Mouse (Mus musculus): ENCODE measurements at regions not wholly inside any gene's neighbourhood (a gene's known extent, or its start where the extent isn't known, plus 50 kb on each side); places are given as distances from the start of the nearest gene placed in this dataset.
"Not testable (repeated sequence)": the region's sequence is repeated elsewhere in the genome, so short reads cannot be mapped to it uniquely, and the experiment has no call there.

DNA sequence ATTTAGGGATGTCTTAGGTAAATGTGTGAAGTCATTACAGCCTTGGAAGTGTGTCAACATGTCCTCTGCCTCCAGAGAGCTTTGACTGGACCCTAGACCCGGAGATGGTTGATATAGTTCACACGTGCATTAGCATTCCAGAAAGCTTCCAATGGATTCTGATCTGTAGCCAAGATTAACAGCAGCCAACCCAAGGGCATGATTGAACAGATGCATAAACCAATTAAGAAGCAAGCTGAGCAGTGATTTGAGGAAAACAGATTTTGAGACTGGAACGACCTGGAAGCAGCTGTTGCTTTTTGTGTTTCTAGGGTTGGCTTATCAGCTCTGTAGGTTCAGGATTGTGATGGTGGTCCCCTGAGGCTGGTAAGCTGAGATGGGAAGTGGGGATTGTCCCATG lies 109.1 kb upstream of the Ahi1 start:
- no peak overlapping the region for H3K4me3 ChIP-seq (replicated peaks; ENCODE audit: extremely low read depth, low read depth, low read length)
- WGBS, result 63% methylated on average over 3 of the region's 3 CpGs
- H3K4me1 ChIP-seq (ENCODE audit: control insufficient read depth, insufficient read depth, low read length), result no peaks in the 10 kb centered on the region; the same call in 1 of the 2 replicates
- TF ChIP-seq CTCF (IDR thresholded peaks at IDR 0.05; ENCODE audit: insufficient read depth, low read length), result no peak
- DNase-seq, result no peak

DNA sequence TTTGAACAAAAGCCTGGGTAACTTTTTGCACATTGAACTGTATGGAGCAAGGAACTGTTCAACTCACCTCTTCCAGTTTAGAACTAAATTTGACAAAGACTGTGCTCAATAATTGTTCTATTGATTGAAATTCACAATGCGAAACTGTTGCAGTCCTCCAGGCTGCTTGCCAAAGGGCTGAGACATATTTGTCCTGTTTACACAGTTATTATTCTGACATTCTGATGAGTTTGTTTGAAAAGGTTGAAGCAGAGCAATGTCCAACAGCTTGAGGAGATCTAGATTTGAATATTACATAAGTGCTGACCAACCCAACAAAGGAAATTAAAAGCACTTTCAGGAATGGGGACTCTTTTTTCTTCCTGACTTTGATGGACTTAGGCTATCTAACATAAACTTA lies 110.2 kb upstream of the Ahi1 start:
- 22% methylated on average over 1 of the region's 1 CpGs for WGBS
- Histone ChIP-seq H3K4me3 (replicated peaks; ENCODE audit: extremely low read depth, low read depth, low read length) (no peak overlapping the region), H3K4me1 (ENCODE audit: control insufficient read depth, insufficient read depth, low read length) (no peaks in the 10 kb centered on the region; the same call in 1 of the 2 replicates)
- no peak for DNase-seq
- TF ChIP-seq CTCF (IDR thresholded peaks at IDR 0.05; ENCODE audit: insufficient read depth, low read length), result no peak

DNA sequence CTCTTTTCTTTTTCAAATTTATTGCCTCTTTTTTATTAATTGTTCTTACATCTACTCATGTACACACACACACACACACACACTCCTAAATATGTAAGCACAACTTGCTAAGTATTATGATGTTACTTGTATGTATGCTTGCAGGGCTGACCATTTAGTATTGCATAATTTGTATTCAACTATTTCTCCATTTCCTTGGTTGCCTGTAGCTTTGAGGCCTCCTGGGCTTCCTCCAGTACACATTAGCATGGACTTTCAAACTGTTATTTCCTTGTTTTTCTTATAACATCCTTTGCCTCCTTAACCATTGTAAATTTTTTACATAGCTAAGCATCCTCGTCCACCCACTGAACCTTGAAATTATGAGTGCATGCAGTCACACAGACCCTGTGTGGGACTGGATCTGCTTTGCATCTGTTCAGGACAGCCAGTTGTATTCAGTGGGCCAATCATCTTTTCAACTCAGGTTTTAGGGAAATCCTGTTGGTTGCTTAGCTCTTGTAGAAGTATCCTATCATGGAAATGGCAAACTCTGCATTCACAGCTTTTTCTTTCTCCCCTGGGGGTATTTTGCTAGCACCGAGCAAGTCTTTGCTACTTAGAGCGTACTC lies 110.8 kb upstream of the Ahi1 start:
- no peak for DNase-seq
- no peaks in the 10 kb centered on the region; the same call in 1 of the 2 replicates for H3K4me1 ChIP-seq (ENCODE audit: control insufficient read depth, insufficient read depth, low read length)
- TF ChIP-seq CTCF (IDR thresholded peaks at IDR 0.05; ENCODE audit: insufficient read depth, low read length) (no peak), POLR2A (IDR thresholded peaks at IDR 0.05; ENCODE audit: borderline replicate concordance, extremely low read depth, low read depth, low read length) (no peak)
- H3K4me3 ChIP-seq (replicated peaks; ENCODE audit: extremely low read depth, low read depth, low read length), result no peak overlapping the region
- WGBS, result 45% methylated on average over 3 of the region's 3 CpGs

DNA sequence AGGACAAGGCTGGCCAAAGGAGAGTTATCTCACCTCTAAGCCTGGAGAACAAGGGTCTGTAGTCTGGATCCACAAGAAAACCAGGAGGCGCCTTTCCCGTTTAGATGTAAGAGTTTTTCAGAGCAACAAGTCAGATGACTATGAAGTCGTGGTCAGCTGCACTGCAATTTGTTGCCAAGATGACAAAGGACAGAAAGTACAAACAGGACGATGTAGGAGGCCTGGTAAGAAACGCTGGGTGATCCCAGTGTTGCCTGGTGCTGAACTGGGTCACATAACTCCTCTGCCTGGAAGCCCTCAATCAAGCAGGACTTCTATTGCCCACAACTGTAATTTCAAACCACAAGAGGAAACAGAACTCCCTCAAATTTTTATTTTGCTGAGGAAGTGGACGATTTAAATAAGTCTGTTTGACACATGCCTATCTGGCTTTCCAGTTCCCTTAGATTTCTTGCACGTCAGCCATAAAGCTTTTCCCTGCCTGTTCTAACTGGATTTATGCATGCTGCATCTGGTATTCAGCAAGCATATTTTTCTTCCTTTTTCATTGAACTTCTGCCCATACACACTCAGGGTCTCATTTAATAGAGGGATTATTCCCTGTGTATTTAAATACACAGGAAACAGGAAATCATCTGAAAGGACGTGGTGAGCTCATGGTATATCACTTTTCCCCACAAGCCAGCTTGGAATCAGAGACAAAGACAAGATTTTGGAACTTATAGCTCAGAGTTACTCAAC lies 113.5 kb upstream of the Ahi1 start:
- no peak overlapping the region for H3K4me3 ChIP-seq (replicated peaks; ENCODE audit: extremely low read depth, low read depth, low read length)
- no peaks in the 10 kb centered on the region; the same call in 1 of the 2 replicates for H3K4me1 ChIP-seq (ENCODE audit: control insufficient read depth, insufficient read depth, low read length)
- TF ChIP-seq CTCF (IDR thresholded peaks at IDR 0.05; ENCODE audit: insufficient read depth, low read length) (no peak), POLR2A (IDR thresholded peaks at IDR 0.05; ENCODE audit: borderline replicate concordance, extremely low read depth, low read depth, low read length) (no peak)
- 48% methylated on average over 8 of the region's 8 CpGs for WGBS
- no peak for DNase-seq

DNA sequence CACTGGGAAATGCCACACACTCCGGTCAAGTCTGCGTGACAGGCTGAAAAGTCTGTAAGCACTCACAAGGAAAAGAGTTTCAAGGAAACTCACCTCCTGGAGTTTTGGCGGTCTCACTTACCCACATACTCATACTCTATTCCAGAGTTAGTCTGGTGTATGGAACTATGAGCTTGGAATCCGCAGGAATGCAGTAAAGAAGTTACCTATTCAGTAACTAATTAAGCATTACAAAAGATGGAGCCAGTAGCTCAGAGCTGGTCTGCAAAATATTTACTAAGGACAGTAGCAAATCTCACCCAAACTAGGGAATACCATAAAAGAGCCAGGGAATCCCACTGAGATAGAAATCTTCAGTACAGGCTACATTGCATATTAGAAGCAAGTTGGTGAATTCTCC lies 111.9 kb upstream of the Pde7b start:
- not testable (repeated sequence) for H3K4me3 ChIP-seq (replicated peaks; ENCODE audit: extremely low read depth, low read depth, low read length); H3K4me1 ChIP-seq (ENCODE audit: control insufficient read depth, insufficient read depth, low read length); DNase-seq
- 86% methylated on average over 4 of the region's 4 CpGs for WGBS

DNA sequence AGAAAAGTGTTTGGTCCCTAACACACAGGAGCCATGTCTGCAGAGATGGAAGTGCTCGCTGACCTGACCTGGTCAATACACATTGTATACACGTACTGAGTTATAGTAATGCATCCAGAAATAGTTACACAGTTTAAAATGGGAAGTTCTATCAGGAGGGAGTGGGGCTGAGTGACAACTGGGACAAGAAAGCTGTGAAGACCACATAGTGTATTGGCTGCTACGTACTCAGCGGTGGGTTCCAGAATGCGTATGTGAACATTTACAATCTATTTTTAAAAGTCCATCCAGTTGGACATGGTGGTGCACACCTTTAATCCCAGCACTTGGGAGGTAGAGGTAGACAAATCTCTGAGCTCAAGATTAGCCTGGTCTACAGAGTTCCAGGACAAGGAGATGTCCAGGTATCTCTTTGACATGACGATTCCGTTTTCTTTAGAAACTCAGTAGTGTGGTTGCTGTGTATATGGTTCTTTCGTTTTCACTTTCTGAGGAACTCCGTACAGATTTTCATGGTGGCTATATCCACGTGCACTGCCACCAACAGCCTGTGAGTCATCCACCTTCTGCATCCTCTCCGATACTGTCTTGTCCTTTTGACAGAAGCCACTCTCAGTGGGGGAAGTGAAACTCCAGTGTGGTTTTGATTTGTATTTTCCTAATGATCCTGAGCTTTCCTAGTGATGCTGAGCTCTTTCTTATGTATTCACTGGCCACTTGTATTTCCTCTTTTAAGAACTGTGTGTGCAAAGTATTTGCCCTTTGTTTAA lies 110.1 kb upstream of the Pde7b start:
- no peak for DNase-seq
- WGBS, result 69% methylated on average over 11 of the region's 11 CpGs
- Histone ChIP-seq H3K4me1 (ENCODE audit: control insufficient read depth, insufficient read depth, low read length) (no peaks in the 10 kb centered on the region), H3K4me3 (replicated peaks; ENCODE audit: extremely low read depth, low read depth, low read length) (peak overlapping the region; percentile 23)
- TF ChIP-seq CTCF (IDR thresholded peaks at IDR 0.05; ENCODE audit: insufficient read depth, low read length) (no peak), POLR2A (IDR thresholded peaks at IDR 0.05; ENCODE audit: borderline replicate concordance, extremely low read depth, low read depth, low read length) (no peak)

DNA sequence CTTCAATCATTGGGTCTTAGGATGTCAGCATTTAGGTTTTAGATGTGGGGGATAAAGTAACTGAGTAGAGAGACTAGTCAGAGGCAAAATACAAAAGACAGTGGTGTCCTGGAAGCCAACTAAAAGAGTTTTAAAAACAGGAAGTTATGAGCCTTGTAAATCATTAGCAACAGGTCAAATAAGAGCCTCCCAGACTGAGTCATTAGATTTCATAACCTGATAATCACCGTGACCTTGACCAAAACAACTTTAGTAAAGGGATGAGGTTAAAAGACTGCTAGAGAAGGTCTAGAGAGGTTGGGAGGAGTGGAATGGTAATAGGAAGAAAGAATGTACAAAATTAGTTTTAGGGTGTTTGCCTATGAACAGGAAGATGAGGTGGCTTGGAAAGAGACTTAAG lies 103.4 kb upstream of the Pde7b start:
- WGBS, result 18% methylated on average over 1 of the region's 1 CpGs
- peaks cover 2% of the 10 kb centered on the region for H3K4me1 ChIP-seq (ENCODE audit: control insufficient read depth, insufficient read depth, low read length)

DNA sequence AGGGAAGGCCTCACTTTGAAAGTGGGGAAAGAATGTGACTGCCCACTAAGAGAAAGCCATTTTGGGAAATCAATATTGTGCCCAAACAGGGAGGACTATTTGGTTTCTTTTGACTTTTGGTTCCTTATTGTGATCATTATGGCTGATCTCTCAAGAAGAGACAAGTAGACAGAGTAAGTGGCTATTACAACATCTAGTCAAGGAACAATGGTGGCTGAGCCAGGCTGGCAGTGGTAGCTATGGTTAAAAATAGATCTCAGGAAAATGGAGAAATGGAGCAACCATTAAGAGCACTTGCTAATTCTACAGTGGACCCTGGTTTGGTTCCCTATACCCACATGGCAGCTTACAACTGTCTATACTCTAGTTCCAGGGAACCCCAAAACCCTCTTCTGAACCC lies 102.6 kb upstream of the Pde7b start:
- DNase-seq, result no peak
- TF ChIP-seq CTCF (IDR thresholded peaks at IDR 0.05; ENCODE audit: insufficient read depth, low read length) (no peak), POLR2A (IDR thresholded peaks at IDR 0.05; ENCODE audit: borderline replicate concordance, extremely low read depth, low read depth, low read length) (no peak)
- Histone ChIP-seq H3K4me1 (ENCODE audit: control insufficient read depth, insufficient read depth, low read length) (peaks cover 2% of the 10 kb centered on the region), H3K4me3 (replicated peaks; ENCODE audit: extremely low read depth, low read depth, low read length) (no peak overlapping the region)

More for the DNA sequence above, 103.4 kb upstream of the Pde7b start:
- no peak overlapping the region for H3K4me3 ChIP-seq (replicated peaks; ENCODE audit: extremely low read depth, low read depth, low read length)
- no peak for DNase-seq
- TF ChIP-seq CTCF (IDR thresholded peaks at IDR 0.05; ENCODE audit: insufficient read depth, low read length), result no peak
- TF ChIP-seq POLR2A (IDR thresholded peaks at IDR 0.05; ENCODE audit: borderline replicate concordance, extremely low read depth, low read depth, low read length), result no peak

DNA sequence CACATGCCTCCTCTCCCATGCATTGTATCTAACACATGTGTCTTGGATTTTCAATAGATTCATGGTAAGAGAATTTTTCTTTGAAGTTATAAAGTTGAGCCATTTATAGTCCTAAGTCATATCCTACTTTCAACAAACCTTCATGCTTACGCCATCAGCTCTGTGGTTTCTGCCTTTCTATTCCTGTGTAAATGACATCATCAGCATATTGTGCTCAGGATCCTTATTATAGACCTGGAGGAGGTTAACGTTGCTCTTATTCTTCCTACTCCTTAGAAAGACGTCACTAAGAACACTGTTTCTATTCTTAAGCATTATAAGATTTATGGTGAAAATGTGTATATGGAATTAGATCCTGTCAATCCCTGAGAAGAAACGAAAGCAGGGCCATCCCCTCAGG lies 93.7 kb upstream of the Pde7b start:
- Histone ChIP-seq H3K4me1 (ENCODE audit: control insufficient read depth, insufficient read depth, low read length) (no peaks in the 10 kb centered on the region; the same call in 1 of the 2 replicates), H3K4me3 (replicated peaks; ENCODE audit: extremely low read depth, low read depth, low read length) (no peak overlapping the region)
- 44% methylated on average over 4 of the region's 4 CpGs for WGBS
- TF ChIP-seq POLR2A (IDR thresholded peaks at IDR 0.05; ENCODE audit: borderline replicate concordance, extremely low read depth, low read depth, low read length) (no peak), CTCF (IDR thresholded peaks at IDR 0.05; ENCODE audit: insufficient read depth, low read length) (no peak)
- no peak for DNase-seq

DNA sequence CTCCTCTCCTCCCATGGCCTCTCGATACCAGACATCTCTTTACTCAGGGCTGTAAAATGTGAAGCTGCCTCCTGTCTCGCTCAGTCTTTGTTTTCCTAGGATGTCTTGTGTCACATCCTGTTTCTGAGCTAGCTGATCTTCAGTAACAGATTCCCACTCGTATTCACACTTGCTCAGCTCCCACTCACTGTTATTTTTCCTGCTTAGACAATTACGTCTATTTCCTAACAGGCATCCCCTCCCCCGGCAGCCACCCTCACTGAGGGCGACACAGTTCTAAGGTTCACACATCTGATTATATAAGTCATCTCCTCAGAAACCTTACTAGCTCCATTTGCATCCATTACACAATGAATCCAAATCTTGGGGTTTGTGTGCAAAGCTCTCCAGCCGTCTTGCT lies 74.9 kb upstream of the Pde7b start:
- no peak for DNase-seq
- 51% methylated on average over 7 of the region's 7 CpGs for WGBS
- no peaks in the 10 kb centered on the region; the same call in 1 of the 2 replicates for H3K4me1 ChIP-seq (ENCODE audit: control insufficient read depth, insufficient read depth, low read length)
- TF ChIP-seq CTCF (IDR thresholded peaks at IDR 0.05; ENCODE audit: insufficient read depth, low read length) (no peak), POLR2A (IDR thresholded peaks at IDR 0.05; ENCODE audit: borderline replicate concordance, extremely low read depth, low read depth, low read length) (no peak)
- H3K4me3 ChIP-seq (replicated peaks; ENCODE audit: extremely low read depth, low read depth, low read length), result no peak overlapping the region
